Mouse (Mus musculus) T-helper 2 cell (primary cell): Measurements from ENCODE around the gene Zfp113.
"Not testable (repeated sequence)": the region's sequence is repeated elsewhere in the genome, so short reads cannot be mapped to it uniquely, and the experiment has no call there.

Source experiments
- in situ Hi-C: fragments of 300-600 bp; cut with MboI, MseI; formaldehyde crosslinking; loops from one replicate; pipeline ENCODE4 v1.15.1; 2025; ENCODE audit warnings: high pct_unique_total_duplicates

The Zfp113 gene

GRCm38 (mm10) chr5:138137935-138138549, 17.5 kb downstream of the Zfp113 start:
- in situ Hi-C loops: no loop called here

GRCm38 (mm10) chr5:138137257-138137656, 18.3 kb downstream of the Zfp113 start:
- in situ Hi-C loops: no loop called here

- in situ Hi-C loops: no loop called here
Measured at GRCm38 (mm10) chr5:138132425-138133064, 23.0 kb downstream of the Zfp113 start.

- in situ Hi-C loops: no loop called here
Measured at GRCm38 (mm10) chr5:138118041-138118440, 37.5 kb downstream of the Zfp113 start.

- in situ Hi-C loops: no loop called here
Measured at GRCm38 (mm10) chr5:138117199-138118015, 38.1 kb downstream of the Zfp113 start.

- in situ Hi-C loops: no loop called here
Measured at GRCm38 (mm10) chr5:138116255-138117198, 39.0 kb downstream of the Zfp113 start, which contains the start of gene Zscan21. Gene Zscan21, plus strand, starts transcription at chr5:138116903.

GRCm38 (mm10) chr5:138109847-138110396, 45.6 kb downstream of the Zfp113 start:
- in situ Hi-C loops: not testable (repeated sequence)

GRCm38 (mm10) chr5:138107130-138107529, 48.4 kb downstream of the Zfp113 start:
- in situ Hi-C loops: no loop called here

GRCm38 (mm10) chr5:138104976-138105375, 50.6 kb downstream of the Zfp113 start:
- in situ Hi-C loops: no loop called here

- in situ Hi-C loops: no loop called here
Measured at GRCm38 (mm10) chr5:138094474-138094873, 61.1 kb downstream of the Zfp113 start.

GRCm38 (mm10) chr5:138092771-138093170, 62.8 kb downstream of the Zfp113 start:
- in situ Hi-C loops: no loop called here

- in situ Hi-C loops: no loop called here
Measured at GRCm38 (mm10) chr5:138090737-138091136, 64.8 kb downstream of the Zfp113 start.

- in situ Hi-C loops: no loop called here
Measured at GRCm38 (mm10) chr5:138090271-138090670, 65.3 kb downstream of the Zfp113 start.
